18 mouse cellular contexts compared by ENCODE assay signal in the genomic region with DNA sequence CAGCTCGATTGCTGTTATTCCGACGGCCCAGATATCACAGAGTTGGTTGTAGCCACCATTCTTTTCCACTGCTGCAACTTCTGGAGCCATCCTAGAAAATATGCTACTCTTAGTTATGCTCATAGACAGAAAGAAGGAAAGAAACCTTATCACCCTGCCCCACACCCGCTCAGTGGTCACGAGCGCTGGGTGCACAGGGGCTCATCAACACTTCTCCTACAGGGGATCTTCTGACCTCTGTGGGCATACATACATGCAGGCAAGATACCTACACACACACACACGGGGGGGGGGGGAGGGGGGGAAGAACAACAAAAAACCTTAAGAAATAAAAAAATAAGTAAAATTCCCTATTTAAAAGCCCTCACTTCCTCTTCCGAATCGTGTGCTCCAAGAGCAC. TPM values are rescaled to one million over a fixed set of nuclear protein-coding genes. Genes with fewer than 3 reads are reported as not detected.
"Had no signal": no experiment of that assay in that cellular context is flagged by ENCODE, and none has a peak within 500 bp of the region (broad histone marks: within the 10 kb centered on the region; RNA-seq: fewer than 3 reads in every experiment).

No protein-coding gene starts in this region.

- H3K4me1 ChIP-seq: lung, embryonic 15.5 days; megakaryocyte, embryonic 14.5 days; stomach, embryonic 15.5 days had no signal

- H3K4me2 ChIP-seq: lung, embryonic 15.5 days; midbrain, embryonic 11.5 days; midbrain, embryonic 13.5 days; midbrain, embryonic 15.5 days; neural tube, embryonic 12.5 days; stomach, embryonic 15.5 days had no signal

- ATAC-seq: lung, postnatal 0 days; midbrain, embryonic 13.5 days; midbrain, embryonic 15.5 days had no signal

- H3K9me3 ChIP-seq: lung, embryonic 15.5 days; megakaryocyte, embryonic 14.5 days; midbrain, embryonic 13.5 days; midbrain, embryonic 15.5 days; neural tube, embryonic 12.5 days; stomach, embryonic 15.5 days had no signal

- H3K27me3 ChIP-seq: lung, embryonic 15.5 days; megakaryocyte, embryonic 14.5 days; midbrain, embryonic 13.5 days; midbrain, embryonic 15.5 days; neural tube, embryonic 12.5 days; stomach, embryonic 15.5 days had no signal

- H3K27ac ChIP-seq: liver, embryonic 14.5 days; lung, embryonic 15.5 days; macrophage; midbrain, embryonic 13.5 days; midbrain, embryonic 15.5 days; neural tube, embryonic 12.5 days; stomach, embryonic 15.5 days; stomach, postnatal 0 days had no signal

- DNase-seq: lung, adult 2 months; lung, postnatal 14 days; lung, postnatal 36 days; right cerebral cortex, postnatal 14 days; thymus, adult 2 months; thymus, postnatal 25 days; thymus, postnatal 4 days had no signal

- H3K9ac ChIP-seq: liver, embryonic 14.5 days; lung, embryonic 15.5 days; midbrain, embryonic 13.5 days; midbrain, embryonic 15.5 days; neural tube, embryonic 12.5 days; stomach, embryonic 15.5 days had no signal

- H3K4me3 ChIP-seq: lung, embryonic 15.5 days; megakaryocyte, embryonic 14.5 days; midbrain, embryonic 13.5 days; midbrain, embryonic 15.5 days; neural tube, embryonic 12.5 days; stomach, embryonic 15.5 days had no signal

RNA-seq across cellular contexts. Expression of a gene that starts 54.7 kb away (rescaled TPM):
- polyA plus RNA-seq: macrophage had no signal
